Mouse (Mus musculus): ENCODE results near the gene Prrg2. TPM values are rescaled to one million over a fixed set of nuclear protein-coding genes. Genes with fewer than 3 reads are reported as not detected.

The Prrg2 gene
- polyA plus RNA-seq, 1 experiment from 2014 or later, result 24.6 TPM

DNA sequence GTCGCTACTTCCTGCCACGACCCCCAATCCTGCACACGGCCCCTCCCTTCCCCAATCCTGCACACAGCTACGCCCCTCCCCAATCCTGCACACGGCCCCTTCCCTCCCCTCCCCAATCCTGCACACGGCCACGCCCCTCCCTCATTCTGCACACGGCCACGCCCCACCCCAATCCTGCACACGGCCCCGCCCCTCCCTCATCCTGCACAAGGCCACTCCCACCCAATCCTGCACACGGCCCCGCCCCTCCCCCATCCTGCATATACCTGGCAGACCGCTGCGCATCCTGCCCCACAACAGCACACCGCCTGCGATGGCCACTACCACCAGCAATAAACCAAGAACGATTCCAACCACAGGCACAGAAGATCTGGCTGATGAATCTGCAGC, 31.0 kb upstream of the Prrg2 start:
- 20% methylated on average over 17 of the region's 18 CpGs for WGBS
- H3K36me3 ChIP-seq (ENCODE audit: control insufficient read depth, insufficient read depth, low read length), result peaks cover 2% of the 10 kb centered on the region; the same call in 1 of the 2 replicates
- H3K4me3 ChIP-seq (ENCODE audit: low read depth, low read length), result no peak overlapping the region
- peaks cover 20% of the 10 kb centered on the region for H3K4me1 ChIP-seq (ENCODE audit: control insufficient read depth, insufficient read depth, low read length)
- H3K9ac ChIP-seq (ENCODE audit: low read length), result no peak overlapping the region
- H3K27me3 ChIP-seq (ENCODE audit: control insufficient read depth, insufficient read depth, low read length), result no peaks in the 10 kb centered on the region
- H3K9me3 ChIP-seq (ENCODE audit: control insufficient read depth, low read length), result no peaks in the 10 kb centered on the region
- peak overlapping the region; percentile 0; the same call in 1 of the 2 replicates for H3K4me2 ChIP-seq (ENCODE audit: low read depth, severe bottlenecking)
- no peak for ATAC-seq (ENCODE audit: insufficient number of reproducible peaks, low FRiP score, low TSS enrichment, low read depth)
- peak overlapping the region; percentile 68 for H3K27ac ChIP-seq (replicated peaks; ENCODE audit: low read depth, low read length)
- peak; percentile 71 for DNase-seq (ENCODE audit: low spot score)

GRCm38 (mm10) chr7:45092828-45093515, 30.5 kb upstream of the Prrg2 start:
- H3K27ac ChIP-seq (replicated peaks; ENCODE audit: low read depth, low read length), result peak overlapping the region; percentile 68
- no peak overlapping the region for H3K9ac ChIP-seq (ENCODE audit: low read length)
- H3K4me2 ChIP-seq (ENCODE audit: low read depth, severe bottlenecking), result peak overlapping the region; percentile 0; the same call in 1 of the 2 replicates
- peaks cover 20% of the 10 kb centered on the region for H3K4me1 ChIP-seq (ENCODE audit: control insufficient read depth, insufficient read depth, low read length)
- no peaks in the 10 kb centered on the region for H3K9me3 ChIP-seq (ENCODE audit: control insufficient read depth, low read length)
- WGBS, result 27% methylated on average over 12 of the region's 12 CpGs
- DNase-seq (ENCODE audit: low spot score) (peak; percentile 49), ATAC-seq (ENCODE audit: insufficient number of reproducible peaks, low FRiP score, low TSS enrichment, low read depth) (no peak)
- H3K4me3 ChIP-seq (ENCODE audit: low read depth, low read length), result 0 out of 2 replicates have a peak overlapping the region, but pooled peaks have one; percentile 12
- H3K36me3 ChIP-seq (ENCODE audit: control insufficient read depth, insufficient read depth, low read length), result peaks cover 6% of the 10 kb centered on the region; the same call in 1 of the 2 replicates
- H3K27me3 ChIP-seq (ENCODE audit: control insufficient read depth, insufficient read depth, low read length), result no peaks in the 10 kb centered on the region

GRCm38 (mm10) chr7:45092048-45092447, 29.6 kb upstream of the Prrg2 start, which contains the start of gene Rcn3:
Rcn3 (minus strand) TSS chr7:45092221.
- no peaks in the 10 kb centered on the region for H3K27me3 ChIP-seq (ENCODE audit: control insufficient read depth, insufficient read depth, low read length)
- H3K4me2 ChIP-seq (ENCODE audit: low read depth, severe bottlenecking), result peak within 1 kb of the TSS; percentile 72
- peak within 1 kb of the TSS; percentile 65 for H3K4me3 ChIP-seq (ENCODE audit: low read depth, low read length)
- H3K27ac ChIP-seq (replicated peaks; ENCODE audit: low read depth, low read length), result peak within 1 kb of the TSS; percentile 73
- ATAC-seq (ENCODE audit: insufficient number of reproducible peaks, low FRiP score, low TSS enrichment, low read depth) (peak; percentile 88), DNase-seq (ENCODE audit: low spot score) (peak; percentile 97)
- H3K9me3 ChIP-seq (ENCODE audit: control insufficient read depth, low read length), result no peaks in the 10 kb centered on the region
- peaks cover 20% of the 10 kb centered on the region for H3K4me1 ChIP-seq (ENCODE audit: control insufficient read depth, insufficient read depth, low read length)
- H3K9ac ChIP-seq (ENCODE audit: low read length), result peak within 1 kb of the TSS; percentile 82
- peaks cover 11% of the 10 kb centered on the region; the same call in 1 of the 2 replicates for H3K36me3 ChIP-seq (ENCODE audit: control insufficient read depth, insufficient read depth, low read length)
- WGBS, result under 1% methylated on average over 16 of the region's 16 CpGs

DNA sequence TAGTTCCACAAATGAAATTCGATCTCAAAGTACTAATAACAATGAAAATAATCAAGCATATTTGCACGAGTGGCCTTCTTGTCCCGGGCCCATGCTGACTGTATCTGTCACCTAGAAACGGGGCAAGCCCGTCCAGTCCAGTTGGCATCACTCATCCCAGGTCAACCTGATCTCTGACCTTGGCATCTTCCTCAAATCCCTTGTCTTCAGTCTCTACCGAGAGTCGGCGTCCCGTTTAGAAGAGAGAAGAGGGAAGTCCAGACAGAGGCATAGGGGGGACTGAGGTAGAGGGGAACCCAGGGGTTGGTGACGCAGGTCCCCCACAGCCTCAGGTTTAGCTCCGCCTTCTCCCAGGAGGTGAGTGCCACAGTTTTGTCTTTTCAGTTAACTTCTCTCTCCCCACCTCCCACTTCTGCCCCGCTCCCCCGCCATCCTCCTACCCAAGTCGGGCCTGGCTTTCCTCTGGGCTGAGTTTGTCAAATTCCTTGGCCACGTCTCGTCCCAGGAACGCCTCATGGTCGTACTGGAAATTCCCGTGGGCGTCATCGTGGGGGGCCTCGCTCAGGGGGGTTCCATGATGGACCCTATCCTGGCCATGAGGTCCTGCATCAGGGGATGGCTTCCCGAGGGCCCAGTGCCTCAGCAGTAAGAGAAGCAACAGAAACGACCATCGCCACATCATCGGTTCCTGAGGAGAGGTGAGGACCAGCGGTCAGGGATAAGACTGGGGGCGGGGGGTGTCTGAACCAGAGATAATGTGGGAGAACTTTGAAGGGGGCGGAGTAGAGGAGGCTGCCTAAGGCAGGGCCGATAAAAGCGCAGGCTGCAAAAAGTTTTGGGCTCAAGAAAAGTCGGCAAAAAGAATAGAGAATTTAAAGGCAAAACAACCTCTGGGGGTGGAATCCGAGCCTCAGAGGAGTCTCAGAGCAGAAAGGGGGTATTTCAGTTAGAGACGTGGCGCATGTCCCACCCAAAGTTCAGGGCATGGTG, 28.8 kb upstream of the Prrg2 start:
- H3K36me3 ChIP-seq (ENCODE audit: control insufficient read depth, insufficient read depth, low read length), result peaks cover 16% of the 10 kb centered on the region
- peak overlapping the region; percentile 72 for H3K4me2 ChIP-seq (ENCODE audit: low read depth, severe bottlenecking)
- H3K27me3 ChIP-seq (ENCODE audit: control insufficient read depth, insufficient read depth, low read length), result no peaks in the 10 kb centered on the region
- peak; percentile 62 for DNase-seq (ENCODE audit: low spot score)
- H3K9me3 ChIP-seq (ENCODE audit: control insufficient read depth, low read length), result no peaks in the 10 kb centered on the region
- peak overlapping the region; percentile 82 for H3K9ac ChIP-seq (ENCODE audit: low read length)
- H3K4me1 ChIP-seq (ENCODE audit: control insufficient read depth, insufficient read depth, low read length), result peaks cover 20% of the 10 kb centered on the region
- peak overlapping the region; percentile 65 for H3K4me3 ChIP-seq (ENCODE audit: low read depth, low read length)
- 11% methylated on average over 35 of the region's 35 CpGs for WGBS
- peak; percentile 40 for ATAC-seq (ENCODE audit: insufficient number of reproducible peaks, low FRiP score, low TSS enrichment, low read depth)
- H3K27ac ChIP-seq (replicated peaks; ENCODE audit: low read depth, low read length), result peak overlapping the region; percentile 73; the same call in 1 of the 2 replicates

DNA sequence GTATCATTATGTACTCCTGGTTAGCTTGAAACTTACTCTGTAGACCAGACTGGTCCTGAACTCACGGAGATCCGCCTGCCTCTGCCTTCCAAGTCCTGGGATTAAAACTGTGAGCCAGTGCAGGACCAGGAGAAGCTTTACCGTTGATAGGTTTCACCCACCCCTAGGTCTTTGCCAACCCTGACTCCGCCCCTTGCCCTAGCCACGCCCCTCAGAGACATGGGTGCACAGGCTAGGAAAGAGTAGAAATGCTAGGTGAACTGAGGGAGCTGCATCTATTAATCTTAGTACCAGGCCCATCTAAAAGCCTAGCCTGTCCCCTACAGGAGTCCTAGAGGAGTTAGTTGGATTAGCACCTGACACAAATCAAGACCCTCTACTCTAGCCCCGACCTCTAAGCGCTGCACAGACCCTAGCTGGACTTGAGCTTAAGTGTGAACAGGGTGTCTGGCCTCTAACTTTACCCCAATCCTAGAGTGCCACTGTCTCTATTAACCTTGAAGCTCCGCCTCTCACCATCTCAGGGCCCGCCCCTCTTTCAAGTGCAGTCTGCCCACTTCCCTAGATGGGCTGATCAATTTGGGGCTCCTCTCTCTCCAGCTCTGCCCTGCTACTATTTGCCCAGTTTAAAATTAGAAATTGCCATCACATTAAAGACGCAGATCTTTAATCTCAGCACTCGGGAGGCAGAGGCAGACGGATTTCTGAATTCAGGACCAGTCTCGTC, 27.9 kb upstream of the Prrg2 start:
- no peaks in the 10 kb centered on the region for H3K9me3 ChIP-seq (ENCODE audit: control insufficient read depth, low read length)
- DNase-seq (ENCODE audit: low spot score) (no peak), ATAC-seq (ENCODE audit: insufficient number of reproducible peaks, low FRiP score, low TSS enrichment, low read depth) (no peak)
- H3K27ac ChIP-seq (replicated peaks; ENCODE audit: low read depth, low read length), result no peak overlapping the region
- H3K4me2 ChIP-seq (ENCODE audit: low read depth, severe bottlenecking), result peak overlapping the region; percentile 72
- peak overlapping the region; percentile 65 for H3K4me3 ChIP-seq (ENCODE audit: low read depth, low read length)
- 82% methylated on average over 13 of the region's 13 CpGs for WGBS
- no peak overlapping the region for H3K9ac ChIP-seq (ENCODE audit: low read length)
- peaks cover 19% of the 10 kb centered on the region for H3K36me3 ChIP-seq (ENCODE audit: control insufficient read depth, insufficient read depth, low read length)
- no peaks in the 10 kb centered on the region for H3K27me3 ChIP-seq (ENCODE audit: control insufficient read depth, insufficient read depth, low read length)
- peaks cover 20% of the 10 kb centered on the region for H3K4me1 ChIP-seq (ENCODE audit: control insufficient read depth, insufficient read depth, low read length)

DNA sequence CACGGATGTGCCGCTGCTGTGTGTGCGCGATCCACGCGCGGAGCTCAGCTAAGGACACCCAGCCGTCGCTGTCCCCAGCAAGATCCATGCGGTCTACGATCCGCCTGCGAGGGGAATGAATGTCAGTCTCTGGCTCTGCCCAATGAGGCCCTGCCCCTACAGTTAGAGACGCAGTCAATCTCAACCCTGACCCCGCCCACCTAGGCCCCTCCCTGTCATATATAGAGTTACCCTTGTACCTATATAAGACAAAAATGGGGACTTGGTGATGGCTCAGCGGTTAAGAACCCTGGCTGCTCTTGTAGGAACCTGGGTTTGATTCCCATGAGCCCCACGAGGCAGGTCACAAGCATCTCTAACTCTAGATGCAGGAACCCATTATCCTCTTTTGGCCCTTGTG, 26.1 kb upstream of the Prrg2 start:
- Histone ChIP-seq H3K4me3 (ENCODE audit: low read depth, low read length) (no peak overlapping the region), H3K4me1 (ENCODE audit: control insufficient read depth, insufficient read depth, low read length) (peaks cover 13% of the 10 kb centered on the region), H3K9me3 (ENCODE audit: control insufficient read depth, low read length) (no peaks in the 10 kb centered on the region), H3K4me2 (ENCODE audit: low read depth, severe bottlenecking) (no peak overlapping the region), H3K27me3 (ENCODE audit: control insufficient read depth, insufficient read depth, low read length) (no peaks in the 10 kb centered on the region), H3K9ac (ENCODE audit: low read length) (no peak overlapping the region), H3K27ac (replicated peaks; ENCODE audit: low read depth, low read length) (no peak overlapping the region), H3K36me3 (ENCODE audit: control insufficient read depth, insufficient read depth, low read length) (peaks cover 23% of the 10 kb centered on the region)
- no peak for ATAC-seq (ENCODE audit: insufficient number of reproducible peaks, low FRiP score, low TSS enrichment, low read depth)
- no peak for DNase-seq (ENCODE audit: low spot score)
- 95% methylated on average over 17 of the region's 17 CpGs for WGBS

DNA sequence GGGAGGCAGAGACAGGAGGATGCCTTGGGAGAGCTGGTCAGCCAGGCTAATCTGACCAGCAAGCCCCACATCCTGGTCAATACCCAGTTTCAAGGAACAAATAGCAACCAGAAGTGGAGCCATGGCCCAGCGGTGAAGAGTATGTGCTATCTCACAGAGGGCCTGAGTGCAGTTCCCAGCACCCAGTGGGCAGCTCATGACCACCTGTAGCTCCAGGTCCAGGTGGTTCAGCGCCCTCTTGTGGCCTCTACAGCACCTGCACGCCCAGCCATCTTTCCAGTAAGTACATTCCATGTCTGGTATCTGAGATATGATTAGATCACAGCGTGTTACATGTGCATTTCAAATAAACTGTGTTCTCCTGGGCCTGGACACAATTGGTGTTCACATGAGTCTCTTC, 23.6 kb upstream of the Prrg2 start:
- Histone ChIP-seq H3K9me3 (ENCODE audit: control insufficient read depth, low read length) (no peaks in the 10 kb centered on the region), H3K27me3 (ENCODE audit: control insufficient read depth, insufficient read depth, low read length) (no peaks in the 10 kb centered on the region), H3K4me2 (ENCODE audit: low read depth, severe bottlenecking) (no peak overlapping the region), H3K4me3 (ENCODE audit: low read depth, low read length) (no peak overlapping the region), H3K36me3 (ENCODE audit: control insufficient read depth, insufficient read depth, low read length) (peaks cover 23% of the 10 kb centered on the region), H3K27ac (replicated peaks; ENCODE audit: low read depth, low read length) (no peak overlapping the region), H3K9ac (ENCODE audit: low read length) (no peak overlapping the region), H3K4me1 (ENCODE audit: control insufficient read depth, insufficient read depth, low read length) (peaks cover 10% of the 10 kb centered on the region; the same call in 1 of the 2 replicates)
- 81% methylated on average over 4 of the region's 4 CpGs for WGBS
- no peak for ATAC-seq (ENCODE audit: insufficient number of reproducible peaks, low FRiP score, low TSS enrichment, low read depth)
- no peak for DNase-seq (ENCODE audit: low spot score)
